Mouse (Mus musculus): ENCODE data around the gene Sart1.
"Not testable (repeated sequence)": the region's sequence is repeated elsewhere in the genome, so short reads cannot be mapped to it uniquely, and the experiment has no call there.

Sart1 gene

DNA sequence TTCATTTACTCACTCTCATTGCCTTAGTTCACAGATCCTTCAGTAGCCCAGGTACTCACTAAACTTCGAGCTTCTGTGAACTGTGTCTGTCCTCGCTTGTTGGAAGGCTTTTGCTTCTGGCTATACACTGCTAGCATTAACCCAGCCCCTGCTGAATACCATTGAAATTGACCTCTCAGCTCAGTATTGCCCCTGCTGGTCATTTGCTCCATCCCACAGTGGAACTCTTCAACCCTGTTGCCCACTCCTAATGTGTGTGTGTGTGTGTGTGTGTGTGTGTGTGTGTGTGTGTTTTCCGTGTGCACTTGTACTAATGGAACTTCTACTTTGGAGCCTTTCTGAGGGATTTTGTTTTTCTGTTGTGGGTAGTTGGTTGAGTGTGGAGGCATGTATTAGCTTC is 17.6 kb downstream of the Sart1 start:
- no peak for DNase-seq (ENCODE audit: inconsistent ontology term)

DNA sequence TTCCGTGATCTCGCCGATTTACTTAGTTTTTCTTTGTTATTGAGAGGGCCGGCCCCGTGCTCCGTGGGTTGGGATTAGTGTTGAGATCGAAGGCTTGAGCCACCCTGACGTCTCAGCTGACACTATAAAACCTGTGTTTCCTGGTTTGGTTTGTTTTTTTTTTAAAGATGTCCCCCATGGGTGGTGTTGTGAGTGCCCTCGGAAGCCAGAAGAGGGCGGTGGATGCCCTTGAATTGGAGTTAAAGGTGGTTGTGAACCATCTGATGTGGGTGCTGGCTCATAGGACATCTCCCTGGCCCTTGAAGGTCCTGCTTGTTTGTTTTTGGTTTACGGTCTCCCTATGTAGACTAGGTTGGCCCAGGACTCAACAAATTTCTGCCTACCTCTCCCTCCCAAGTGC is 21.0 kb downstream of the Sart1 start:
- no peak for DNase-seq (ENCODE audit: inconsistent ontology term)

DNA sequence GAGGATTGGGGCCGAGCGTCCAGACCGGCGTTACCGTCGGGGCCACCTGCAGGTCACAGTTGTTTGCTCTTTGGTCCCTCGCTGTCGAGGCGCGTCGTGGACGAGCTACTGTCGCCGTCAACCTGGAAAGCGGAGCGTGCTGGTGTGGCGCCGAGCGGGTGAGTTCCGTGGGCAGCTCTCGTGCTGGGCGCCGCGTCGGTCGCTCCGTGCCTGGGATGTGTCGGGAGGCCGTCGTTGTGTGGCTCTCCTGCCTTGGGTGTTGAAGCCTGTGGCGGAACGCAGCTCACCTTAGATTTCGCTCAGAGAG is 21.5 kb downstream of the Sart1 start, which contains the start of gene Banf1:
Gene Banf1, minus strand, starts transcription at position 116 of the 307 bp plus-strand sequence.
- no peak for DNase-seq (ENCODE audit: inconsistent ontology term)

DNA sequence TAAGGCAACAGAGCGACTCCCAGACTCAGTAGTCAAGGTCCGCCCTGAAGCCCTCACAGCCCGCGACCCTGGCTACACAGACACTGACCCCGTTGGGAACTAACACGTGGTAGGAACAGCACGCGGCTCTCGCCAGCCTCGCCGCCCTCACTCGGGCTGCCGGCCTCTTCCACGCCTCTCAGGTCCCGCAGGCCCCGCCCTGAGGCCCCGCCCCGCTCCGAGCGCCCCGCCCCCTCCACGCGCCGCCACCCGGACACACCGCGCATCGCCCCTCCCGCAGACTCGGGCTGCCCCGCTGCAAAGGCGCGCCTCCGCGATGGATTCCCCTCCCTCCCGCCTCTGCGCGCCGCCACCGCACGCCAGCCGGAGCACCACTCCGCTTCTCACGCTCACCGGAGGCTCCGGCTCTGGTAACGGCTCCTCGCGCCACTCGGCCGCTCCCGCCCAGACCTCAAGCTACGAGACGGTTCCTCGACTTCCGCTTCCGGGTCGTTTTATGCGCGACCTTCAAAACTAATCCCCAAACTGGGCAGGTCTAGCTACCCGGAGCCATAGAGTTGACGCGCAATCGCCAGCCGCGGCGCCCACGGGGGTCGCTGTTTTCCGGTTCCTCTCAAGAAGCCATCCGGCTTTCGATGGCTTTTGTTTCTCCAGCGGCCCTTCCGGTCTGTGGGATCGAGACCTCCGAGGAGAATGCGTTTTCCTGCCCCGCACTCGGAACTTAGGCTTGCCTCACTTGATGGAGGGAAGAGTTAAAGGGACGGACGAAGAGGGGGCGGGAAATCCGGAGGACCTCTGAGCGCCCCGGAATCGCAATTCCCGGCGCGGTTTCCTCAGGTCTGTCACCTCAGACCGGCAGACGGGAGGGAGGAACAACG is 22.1 kb downstream of the Sart1 start, which contains the start of gene Eif1ad:
Gene Eif1ad, plus strand, starts transcription at position 567 of the 878 bp plus-strand sequence.
- DNase-seq (ENCODE audit: inconsistent ontology term): peak; percentile 97

DNA sequence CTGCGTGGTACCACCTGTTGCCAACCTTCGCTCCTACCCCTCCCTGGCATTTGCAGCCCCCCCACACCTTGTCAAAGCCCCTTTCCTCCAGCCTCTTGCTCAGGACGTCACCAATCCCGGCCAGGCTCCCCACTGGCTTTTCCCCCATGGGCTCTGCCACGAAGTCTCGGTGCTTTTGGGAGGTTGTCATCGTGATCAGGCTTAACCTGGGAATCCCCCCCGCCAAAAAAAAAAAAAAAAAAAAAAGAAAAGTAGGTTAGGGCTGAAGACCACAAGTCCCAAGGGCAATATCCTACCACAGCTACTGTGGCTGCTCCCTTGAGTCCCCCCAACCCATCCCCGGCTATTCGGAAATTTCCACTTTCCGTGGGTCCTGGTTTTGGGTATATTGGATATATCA is 22.8 kb downstream of the Sart1 start:
- DNase-seq (ENCODE audit: inconsistent ontology term): no peak

DNA sequence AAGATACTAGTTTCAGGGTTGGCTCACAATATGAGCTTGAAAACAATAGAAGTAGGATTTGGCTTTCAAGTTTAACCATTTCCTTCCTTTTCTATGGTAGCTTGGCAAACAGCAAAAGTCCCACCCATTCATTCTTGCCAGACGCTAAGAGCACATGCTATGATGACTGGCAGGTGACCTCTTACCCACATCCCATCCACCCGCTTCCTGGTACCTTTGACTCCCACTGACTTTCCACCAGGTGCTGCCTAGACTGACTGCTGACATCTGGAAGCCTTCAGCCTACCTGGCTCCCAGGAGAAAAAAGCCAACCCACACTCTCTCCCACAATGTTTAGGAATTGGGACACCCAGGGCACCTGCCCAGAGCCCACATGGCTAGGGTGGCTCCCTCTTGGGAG is 24.4 kb downstream of the Sart1 start:
- DNase-seq (ENCODE audit: inconsistent ontology term): no peak

DNA sequence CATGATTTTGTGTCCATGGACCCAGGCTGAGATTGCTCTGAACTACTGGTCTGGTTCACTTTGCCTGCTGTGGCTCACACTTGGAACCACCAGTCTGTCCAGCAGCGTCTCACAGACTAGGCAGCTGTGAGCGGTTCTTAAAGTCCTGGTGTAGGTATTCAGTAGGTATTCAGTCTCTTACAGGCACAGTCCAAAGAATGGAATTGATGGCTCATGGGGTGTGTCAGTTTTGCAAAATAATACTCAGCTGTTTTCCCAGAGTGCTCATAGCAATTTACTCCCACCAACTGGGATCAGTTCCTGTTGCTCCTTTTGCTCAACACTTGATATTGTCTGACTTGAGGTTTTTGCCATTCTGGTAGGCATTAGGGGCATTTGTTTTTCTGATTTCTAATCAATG is 26.3 kb downstream of the Sart1 start:
- DNase-seq (ENCODE audit: inconsistent ontology term): no peak

DNA sequence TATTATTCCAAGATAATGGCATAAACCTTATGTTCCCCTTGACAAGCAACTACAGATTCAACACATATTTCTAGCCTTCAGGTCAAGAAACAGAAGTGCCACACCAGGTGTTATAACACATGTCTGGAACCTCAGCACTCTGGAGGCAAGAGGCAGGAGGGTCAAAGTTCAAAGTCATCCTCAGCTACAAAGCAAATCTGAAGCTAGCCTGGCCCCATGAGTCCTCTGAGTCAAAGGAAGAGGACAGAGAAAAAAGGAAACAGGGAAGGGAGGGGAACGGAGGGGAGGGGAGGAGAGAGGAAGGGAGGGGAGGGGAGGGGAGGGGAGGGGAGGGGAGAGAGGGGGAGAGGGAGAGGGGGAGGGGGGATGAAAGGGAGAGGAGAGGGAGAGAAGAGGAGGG is 32.4 kb downstream of the Sart1 start:
- no peak for DNase-seq (ENCODE audit: inconsistent ontology term)

DNA sequence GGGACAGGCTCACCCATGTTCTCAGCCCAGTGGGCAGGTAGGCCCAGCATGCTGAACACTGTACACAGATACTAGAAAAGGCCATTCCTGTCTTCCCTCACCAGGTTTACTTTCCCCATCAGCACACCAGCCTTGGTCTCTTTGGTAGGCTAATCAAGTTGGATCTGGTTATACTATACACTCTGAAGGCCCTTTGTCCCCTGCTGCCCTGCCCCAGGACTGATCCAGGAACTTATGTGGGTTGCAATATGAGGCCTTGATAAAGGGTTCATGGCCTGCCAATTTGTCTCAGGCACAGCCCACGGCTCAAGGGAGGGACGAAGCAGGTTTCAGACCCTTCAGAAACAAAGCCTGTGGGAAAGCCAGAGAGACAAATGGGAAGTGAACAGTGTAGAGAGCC is 34.9 kb downstream of the Sart1 start:
- no peak for DNase-seq (ENCODE audit: inconsistent ontology term)

DNA sequence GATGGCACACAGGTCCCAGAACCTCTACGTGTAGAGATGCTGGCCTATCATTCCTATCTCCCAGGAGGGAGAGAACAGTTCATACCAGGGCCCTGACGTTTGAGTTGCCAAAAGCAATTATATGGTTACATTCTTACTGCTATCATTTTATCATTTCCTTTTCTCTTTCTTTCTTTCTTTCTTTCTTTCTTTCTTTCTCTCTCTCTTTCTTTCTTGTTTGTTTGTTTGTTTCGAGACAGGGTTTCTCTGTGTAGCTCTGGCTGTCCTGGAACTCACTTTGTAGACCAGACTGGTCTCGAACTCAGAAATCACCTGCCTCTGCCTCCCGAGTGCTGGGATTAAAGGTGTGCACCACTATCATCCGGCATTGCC is 39.0 kb downstream of the Sart1 start, which contains the start of gene Cst6:
Gene Cst6, minus strand, starts transcription at position 73 of the 372 bp plus-strand sequence.
- not testable (repeated sequence) for DNase-seq (ENCODE audit: inconsistent ontology term)

DNA sequence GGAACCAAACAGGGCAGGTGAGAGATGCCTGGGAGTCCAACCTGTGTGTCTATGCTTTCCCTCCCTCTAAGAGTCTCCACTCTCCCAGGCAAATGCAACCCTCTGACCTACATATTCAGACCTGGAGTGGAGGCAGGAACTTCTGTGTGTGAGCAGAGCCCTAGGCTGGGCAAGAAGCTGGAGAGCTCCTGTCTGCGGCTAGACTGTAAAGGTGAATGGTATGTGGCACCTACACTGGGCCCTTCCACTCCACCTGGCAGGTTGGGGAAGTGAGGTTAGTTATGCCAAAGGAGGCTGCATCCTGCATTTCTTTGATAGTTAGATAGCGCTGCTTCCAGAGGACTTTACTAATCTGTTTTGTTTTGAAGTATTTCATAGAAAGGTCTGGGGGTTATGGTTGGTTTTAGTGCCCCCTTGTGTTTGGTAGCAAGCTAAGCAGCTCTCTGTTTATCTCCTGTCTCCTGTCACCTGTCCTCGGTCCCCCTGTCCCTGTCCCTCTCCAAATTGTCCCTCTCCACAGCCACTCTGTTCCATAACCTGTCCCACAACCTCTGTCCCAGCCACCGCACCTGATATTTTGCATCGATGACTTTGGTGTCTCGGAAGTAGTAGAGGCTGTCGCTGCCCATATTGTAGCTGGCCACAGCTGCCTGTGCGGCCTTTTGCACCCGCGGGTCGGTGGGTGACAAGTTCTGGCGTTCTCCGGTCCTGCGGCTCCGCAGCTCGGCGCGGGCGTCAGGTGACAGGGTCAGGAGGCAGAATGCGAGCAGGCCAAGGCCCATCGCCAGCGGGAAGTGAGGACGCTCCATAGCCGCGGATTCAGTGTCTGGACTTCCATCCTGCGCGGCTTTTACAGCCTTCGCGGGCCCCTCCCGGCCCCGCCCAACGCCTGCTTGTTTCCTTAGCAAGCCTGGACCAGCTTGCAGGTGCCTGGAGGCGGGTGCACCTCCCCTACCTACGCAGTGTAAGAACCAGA is 39.7 kb downstream of the Sart1 start:
- peak; percentile 52 for DNase-seq (ENCODE audit: inconsistent ontology term)

DNA sequence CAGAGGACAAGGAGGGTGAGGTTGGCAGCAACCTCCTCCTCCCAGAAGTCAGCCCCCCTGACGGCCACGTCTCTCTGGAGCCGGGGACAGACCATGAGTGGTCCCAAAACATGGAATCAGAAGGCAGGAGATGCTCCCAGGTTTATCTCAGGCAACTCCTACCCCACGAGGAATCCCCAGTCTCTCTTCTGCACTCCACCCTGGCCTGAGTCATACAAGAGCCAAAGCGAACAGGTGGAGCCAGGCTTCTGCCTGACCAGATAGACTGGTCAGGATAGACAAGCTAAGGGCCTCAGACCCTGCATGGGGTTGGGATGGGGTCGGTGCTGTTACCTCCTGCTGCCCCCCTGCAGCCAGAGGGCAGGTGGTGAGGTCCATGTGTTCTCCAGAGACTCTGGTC is 40.4 kb downstream of the Sart1 start:
- DNase-seq (ENCODE audit: inconsistent ontology term): no peak

DNA sequence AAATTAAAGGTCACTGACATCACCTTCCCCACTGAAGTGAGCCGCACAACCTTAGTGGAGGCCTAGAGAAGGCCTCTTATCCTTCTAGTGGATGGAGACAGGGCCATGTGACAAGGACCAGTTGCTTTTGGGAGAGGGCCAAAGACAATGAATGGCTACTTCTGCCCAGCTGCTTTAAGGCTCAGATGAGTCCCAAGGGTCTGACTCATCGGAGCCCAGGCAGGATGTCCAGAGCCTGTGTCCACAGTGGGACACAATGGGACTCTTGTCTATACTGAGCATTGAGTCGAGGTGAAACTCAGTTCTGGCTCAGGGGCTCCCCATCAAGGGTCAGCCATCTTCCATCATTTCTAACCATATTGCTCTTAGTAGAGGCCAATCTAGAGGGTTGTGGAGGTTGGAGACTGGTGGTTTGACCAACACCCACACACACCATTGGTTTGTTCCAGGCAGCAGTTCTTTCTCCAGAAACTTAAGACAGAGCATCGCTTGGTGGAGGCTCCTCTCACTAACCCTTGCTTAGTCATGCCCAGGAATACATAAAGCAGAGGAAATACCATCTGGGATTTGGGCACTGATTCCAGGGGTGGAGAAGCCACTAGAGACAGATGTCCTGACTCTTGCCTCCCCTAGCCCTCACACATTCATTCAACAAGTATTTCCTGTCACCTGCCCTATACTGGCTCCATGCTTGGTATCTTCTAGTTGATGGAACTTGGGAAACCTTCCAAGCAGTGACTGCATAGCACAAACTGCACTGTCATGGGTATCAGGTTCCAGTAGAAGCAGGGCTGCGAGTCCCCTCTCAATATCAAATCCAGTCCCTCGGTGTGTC is 43.0 kb downstream of the Sart1 start:
- DNase-seq (ENCODE audit: inconsistent ontology term): peak; percentile 74

DNA sequence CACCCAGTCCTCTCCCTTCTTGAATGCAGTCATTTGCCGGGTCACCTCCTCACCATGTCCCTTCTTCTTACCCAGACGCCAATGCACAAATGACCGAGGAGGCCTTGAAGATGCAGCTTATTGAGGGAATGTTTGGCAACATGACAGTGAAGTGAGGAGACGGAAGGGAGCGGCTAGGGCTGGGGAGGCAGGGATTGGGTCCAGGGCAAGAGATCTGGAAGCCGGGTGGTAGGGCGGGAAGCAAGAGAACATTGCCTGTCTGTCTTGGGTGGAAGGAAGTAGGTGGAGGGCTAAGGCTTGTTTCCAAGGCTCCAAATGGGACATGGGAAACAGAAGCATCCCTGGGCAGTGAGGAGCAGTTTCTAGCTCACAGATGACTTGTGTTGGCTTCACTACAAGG is 47.1 kb downstream of the Sart1 start:
- DNase-seq (ENCODE audit: inconsistent ontology term): no peak

DNA sequence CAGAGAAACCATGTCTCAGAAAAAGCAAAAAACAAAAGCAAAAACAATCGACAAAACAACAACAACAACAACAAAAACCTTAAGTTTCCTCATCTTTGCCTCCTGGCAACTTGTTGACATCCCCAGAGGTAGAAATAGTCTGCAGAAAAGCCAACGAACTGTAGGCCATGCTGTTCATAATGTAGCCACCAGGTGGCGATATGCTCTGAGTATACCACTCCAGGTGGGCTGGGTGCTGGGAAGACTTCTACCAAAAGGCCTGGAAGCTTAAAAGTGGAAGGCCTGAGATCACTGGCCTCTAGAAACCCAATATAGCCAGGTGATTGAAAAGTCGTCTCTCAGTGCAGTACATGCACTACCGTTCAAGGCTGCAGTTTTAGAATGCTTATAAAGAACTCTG is 50.5 kb downstream of the Sart1 start:
- peak; percentile 36 for DNase-seq (ENCODE audit: inconsistent ontology term)

DNA sequence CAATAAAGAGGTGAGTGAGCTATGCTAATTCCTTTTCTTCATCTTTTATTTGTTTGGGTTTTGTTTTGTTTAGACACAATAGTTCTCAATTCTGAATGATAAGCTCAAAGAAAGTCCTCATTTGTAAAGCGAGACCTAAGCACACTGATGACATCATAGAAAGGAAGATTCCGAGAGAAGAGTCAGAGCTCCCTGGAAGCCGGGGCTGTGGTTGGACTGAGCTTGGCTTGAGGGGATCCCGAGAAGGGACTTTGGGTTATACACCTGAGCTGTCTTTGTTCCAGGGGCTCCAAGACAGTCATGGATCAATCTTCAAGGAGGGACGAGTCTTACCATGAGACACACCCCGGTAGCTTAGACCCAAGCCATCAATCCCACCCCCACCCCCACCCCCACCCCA is 53.1 kb downstream of the Sart1 start, which contains the start of gene Catsper1:
Gene Catsper1, plus strand, starts transcription at position 301 of the 400 bp plus-strand sequence.
- no peak for DNase-seq (ENCODE audit: inconsistent ontology term)

DNA sequence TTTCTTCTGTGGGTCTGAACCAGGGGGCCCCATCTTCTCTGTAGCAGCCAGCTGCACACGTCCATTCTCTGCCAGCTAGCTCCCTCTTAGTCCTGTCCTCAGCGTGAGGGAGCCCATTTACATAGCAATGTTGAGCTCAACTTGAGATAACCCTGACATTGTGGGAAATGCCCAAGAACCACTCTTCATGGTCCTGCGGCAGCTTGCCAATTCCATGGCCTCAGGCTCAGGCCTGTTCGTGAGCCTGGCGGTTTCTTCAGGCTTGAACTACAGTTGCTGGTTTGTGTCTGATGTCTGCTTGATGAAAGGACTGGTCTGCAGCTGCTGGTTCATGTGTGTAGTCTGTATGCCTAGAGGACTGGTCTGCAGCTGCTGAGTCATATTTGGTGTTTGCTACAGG is 53.8 kb downstream of the Sart1 start:
- DNase-seq (ENCODE audit: inconsistent ontology term): no peak

DNA sequence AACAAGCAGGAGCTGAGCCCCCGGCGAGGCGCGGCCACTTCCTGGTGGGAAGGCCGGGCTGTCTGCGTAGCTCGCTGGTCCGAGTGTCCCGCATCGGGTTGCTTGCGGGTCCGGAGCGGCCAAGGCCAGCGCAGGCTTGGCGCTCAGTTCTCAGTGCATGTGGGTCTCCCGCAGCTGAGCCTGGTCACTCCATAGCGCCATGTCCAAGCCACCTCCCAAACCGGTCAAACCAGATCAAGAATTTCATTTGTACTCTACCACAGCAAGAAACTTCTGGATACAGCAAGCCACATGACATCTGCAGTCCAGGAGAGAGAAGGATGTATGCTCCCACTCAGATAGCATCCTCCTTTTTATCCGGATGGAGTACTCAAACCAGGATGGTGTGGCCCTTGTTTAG is 60.5 kb downstream of the Sart1 start:
- DNase-seq (ENCODE audit: inconsistent ontology term): no peak
